Mouse (Mus musculus) forebrain, embryonic 11.5 days (tissue): ENCODE data around the gene Nat9. TPM values are rescaled to one million over a fixed set of nuclear protein-coding genes. Genes with fewer than 3 reads are reported as not detected.

Experiments used
- ATAC-seq: fragments of 200-750 bp; cut with Nextera tagmentation; replicated peaks from 2 replicates; pipeline ENCODE4 v1.8.0; 2017; ENCODE audit warnings: moderate TSS enrichment; ENCODE audit not compliant: low FRiP score
- DNase-seq: peaks from one replicate; pipeline ENCODE4 v3.0.0-alpha.2; 2017; ENCODE audit warnings: low spot score
- H3K27ac ChIP-seq: fragments of 300-500 bp; sonication (generic); 2 replicates; pipeline ENCODE4 v1.5.1; 2014; ENCODE audit warnings: low read depth, low read length
- H3K27me3 ChIP-seq: fragments of 300-500 bp; sonication (generic); 2 replicates; pipeline ENCODE4 v1.6.1; 2014; ENCODE audit warnings: mild to moderate bottlenecking, low read length, mixed read lengths; ENCODE audit not compliant: control insufficient read depth, insufficient read depth
- H3K36me3 ChIP-seq: fragments of 300-500 bp; sonication (generic); 2 replicates; pipeline ENCODE4 v1.6.1; 2014; ENCODE audit warnings: mild to moderate bottlenecking, low read length, moderate library complexity, mixed read lengths; ENCODE audit not compliant: control insufficient read depth, insufficient read depth
- H3K4me1 ChIP-seq: fragments of 300-500 bp; sonication (generic); replicated peaks from 2 replicates; pipeline ENCODE4 v1.6.1; 2014; ENCODE audit warnings: low read length, mixed read lengths; ENCODE audit not compliant: control insufficient read depth, insufficient read depth
- H3K4me2 ChIP-seq: fragments of 300-500 bp; sonication (generic); 2 replicates; pipeline ENCODE4 v1.6.1; 2014; ENCODE audit warnings: low read depth, mild to moderate bottlenecking, low read length, moderate library complexity, mixed read lengths; ENCODE audit not compliant: severe bottlenecking
- H3K4me3 ChIP-seq: fragments of 300-500 bp; sonication (generic); 2 replicates; pipeline ENCODE4 v1.5.1; 2014; ENCODE audit warnings: low read depth, low read length
- H3K9ac ChIP-seq: fragments of 300-500 bp; sonication (generic); 2 replicates; pipeline ENCODE4 v1.6.1; 2014; ENCODE audit warnings: low read length
- H3K9me3 ChIP-seq: fragments of 300-500 bp; sonication (generic); 2 replicates; pipeline ENCODE4 v1.6.1; 2016; ENCODE audit warnings: low read length, mixed read lengths; ENCODE audit not compliant: control insufficient read depth
- WGBS: fragments of 180-500 bp; shearing (Covaris S2); extraction: QIAGEN DNeasy Blood & Tissue Kit; methylation state at CpG from one replicate; pipeline ENCODE4 v1.1.7; 2014; 5-methylcytosine and 5-hydroxymethylcytosine counted together
- polyA plus RNA-seq: library from polyadenylated mRNA; unstranded; fragments of >200 nt; fragmentation: Nextera tagmentation; extraction: Ambion mirVana; gene quantifications from 2 replicates; pipeline ENCODE4 v1.2.1, GENCODE M21; 2014

The Nat9 gene
- polyA plus RNA-seq, 1 experiment from 2014 or later: 16.0 TPM

DNA sequence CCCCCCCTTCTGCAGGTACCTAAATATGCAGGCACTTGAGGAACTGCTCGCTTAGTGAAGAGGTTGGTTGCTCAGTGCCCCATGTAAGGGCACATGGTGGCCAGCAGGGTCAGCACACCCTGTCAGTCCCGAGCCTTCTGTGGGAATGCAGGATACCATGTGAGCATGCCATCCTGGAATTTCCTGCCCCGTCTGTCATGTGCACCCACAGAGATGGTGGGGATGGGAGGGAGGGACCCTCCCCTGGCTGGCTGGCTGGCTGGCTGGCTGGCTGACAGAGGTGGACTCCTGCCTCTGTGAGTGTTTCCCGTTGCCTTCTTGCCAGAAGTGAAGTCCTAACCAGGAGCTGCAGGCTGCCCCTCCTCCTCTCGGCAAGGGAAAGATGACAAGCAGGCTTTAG is 34.9 kb upstream of the Nat9 start:
- no peak for ATAC-seq
- peaks cover 17% of the 10 kb centered on the region for H3K4me1 ChIP-seq
- H3K9ac ChIP-seq: no peak overlapping the region
- H3K27ac ChIP-seq: no peak overlapping the region
- no peaks in the 10 kb centered on the region for H3K36me3 ChIP-seq
- H3K4me2 ChIP-seq: no peak overlapping the region
- H3K27me3 ChIP-seq: no peaks in the 10 kb centered on the region; the same call in 1 of the 2 replicates
- WGBS: 43% methylated on average over 5 of the region's 5 CpGs
- no peak overlapping the region for H3K4me3 ChIP-seq
- no peak for DNase-seq
- no peaks in the 10 kb centered on the region for H3K9me3 ChIP-seq

DNA sequence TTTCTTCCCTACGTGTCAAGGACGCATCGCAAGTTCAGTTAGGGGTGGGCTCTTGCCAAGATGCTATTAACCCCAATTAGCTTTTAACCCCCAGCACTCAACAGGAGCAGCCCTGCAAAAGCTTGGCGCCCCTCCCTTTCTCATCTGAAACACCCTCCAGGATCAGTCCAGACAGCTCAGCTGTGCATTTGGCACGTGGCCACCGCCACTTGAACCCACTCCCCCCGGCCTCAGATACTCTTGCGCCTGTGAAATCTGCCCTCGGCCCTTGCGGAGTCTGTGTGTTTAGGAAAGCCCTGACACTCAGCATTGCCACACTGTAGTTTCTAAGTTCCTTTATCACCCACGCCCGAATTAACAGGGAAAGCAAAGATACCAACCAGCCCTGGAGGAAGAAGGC is 34.4 kb upstream of the Nat9 start:
- no peak for DNase-seq
- Histone ChIP-seq H3K4me2 (no peak overlapping the region), H3K36me3 (no peaks in the 10 kb centered on the region), H3K4me1 (peaks cover 13% of the 10 kb centered on the region), H3K27ac (no peak overlapping the region), H3K9ac (no peak overlapping the region), H3K4me3 (no peak overlapping the region), H3K27me3 (no peaks in the 10 kb centered on the region; the same call in 1 of the 2 replicates), H3K9me3 (no peaks in the 10 kb centered on the region)
- ATAC-seq: no peak
- 65% methylated on average over 12 of the region's 12 CpGs for WGBS

DNA sequence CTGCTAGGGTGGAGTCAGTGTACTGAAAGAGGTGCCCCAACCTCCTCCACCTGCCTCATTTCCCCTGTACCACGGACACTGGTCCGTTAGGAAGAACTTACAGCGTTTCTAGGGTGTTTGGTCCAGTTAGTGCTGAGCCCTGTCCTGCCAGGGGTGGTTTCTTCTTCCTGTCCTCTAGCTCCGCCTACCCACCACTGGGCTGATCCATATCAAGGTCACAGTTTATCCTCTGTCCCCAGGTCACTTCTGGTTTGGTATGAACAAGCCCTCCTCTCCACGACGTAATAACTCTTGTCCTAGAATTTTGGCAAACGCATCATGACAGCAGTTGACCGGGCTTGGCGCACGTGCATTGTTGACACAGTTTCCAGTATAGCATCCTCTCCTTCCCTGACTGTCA is 32.0 kb upstream of the Nat9 start:
- DNase-seq: no peak
- no peaks in the 10 kb centered on the region for H3K9me3 ChIP-seq
- H3K36me3 ChIP-seq: no peaks in the 10 kb centered on the region
- ATAC-seq: no peak
- no peak overlapping the region for H3K9ac ChIP-seq
- 87% methylated on average over 10 of the region's 10 CpGs for WGBS
- no peak overlapping the region for H3K27ac ChIP-seq
- no peak overlapping the region for H3K4me3 ChIP-seq
- no peak overlapping the region for H3K4me2 ChIP-seq
- no peaks in the 10 kb centered on the region for H3K27me3 ChIP-seq
- H3K4me1 ChIP-seq: no peaks in the 10 kb centered on the region

DNA sequence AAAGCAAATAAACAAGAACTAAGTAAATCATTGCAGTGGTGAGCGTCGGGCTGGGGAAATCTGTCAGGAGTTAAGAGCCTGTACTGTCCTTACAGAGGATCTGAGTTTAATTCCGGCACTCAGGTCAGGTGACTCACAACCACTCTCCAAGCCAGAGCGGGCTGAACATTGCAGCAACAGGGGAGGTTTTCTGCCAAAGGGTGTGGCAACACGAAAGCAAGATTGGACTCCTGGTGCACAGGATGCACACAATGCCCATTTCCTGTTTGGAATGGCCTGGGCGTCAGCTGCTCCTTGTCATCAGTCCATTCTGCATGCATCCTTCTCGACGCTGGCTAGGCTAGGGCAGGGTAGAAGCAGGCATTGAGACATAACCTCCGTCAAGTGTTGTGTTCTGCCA is 31.6 kb upstream of the Nat9 start:
- no peak for DNase-seq
- H3K9ac ChIP-seq: no peak overlapping the region
- no peaks in the 10 kb centered on the region for H3K27me3 ChIP-seq
- ATAC-seq: no peak
- H3K27ac ChIP-seq: no peak overlapping the region
- no peaks in the 10 kb centered on the region for H3K9me3 ChIP-seq
- 79% methylated on average over 9 of the region's 9 CpGs for WGBS
- H3K4me3 ChIP-seq: no peak overlapping the region
- no peak overlapping the region for H3K4me2 ChIP-seq
- H3K36me3 ChIP-seq: no peaks in the 10 kb centered on the region
- H3K4me1 ChIP-seq: no peaks in the 10 kb centered on the region

DNA sequence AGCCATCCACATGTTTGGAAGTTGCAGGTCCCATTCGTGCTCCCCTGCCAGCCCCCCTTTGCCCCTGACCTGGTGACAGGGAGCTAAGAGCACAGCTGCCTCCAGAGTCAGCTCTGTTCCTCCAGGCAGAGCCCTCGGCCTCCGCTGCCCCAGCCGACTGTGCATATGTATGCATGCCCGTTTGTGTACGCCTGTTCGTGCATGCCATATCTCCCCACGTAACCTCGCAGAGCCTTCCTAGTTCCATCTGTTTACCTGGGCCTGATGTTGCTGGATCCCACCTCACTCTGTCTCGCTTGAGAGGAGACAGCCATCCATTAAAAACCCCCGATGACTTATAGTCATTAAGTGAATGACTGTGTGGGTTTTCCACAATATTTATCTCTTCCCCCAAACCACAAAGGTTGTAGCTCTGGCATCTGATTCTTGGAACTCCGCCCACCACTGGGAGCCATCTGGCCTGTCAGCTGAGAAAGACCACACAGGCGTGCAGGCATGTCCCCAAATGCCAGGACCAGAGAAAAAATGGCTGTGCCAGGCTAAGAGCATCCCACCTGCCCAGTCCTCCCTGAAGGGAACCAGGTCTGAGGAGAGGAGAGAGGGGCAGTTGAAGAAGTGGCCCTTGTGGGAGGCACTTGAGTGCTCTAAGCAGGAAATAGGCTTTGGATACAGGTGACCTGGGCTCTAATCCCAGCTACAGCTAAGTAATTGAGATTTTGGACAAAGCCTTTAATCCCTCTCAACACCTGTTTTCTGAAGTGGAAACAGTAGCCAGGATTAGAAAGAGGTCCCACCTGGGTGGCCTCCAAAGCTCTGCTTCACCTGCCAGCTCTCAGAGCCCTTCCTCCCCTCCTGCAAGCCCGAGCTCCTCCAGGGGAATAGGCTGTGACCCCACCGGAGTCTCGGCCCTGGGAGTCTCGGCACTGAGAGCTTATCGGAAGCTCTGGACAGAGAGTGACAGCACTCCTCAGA is 30.1 kb upstream of the Nat9 start:
- H3K9me3 ChIP-seq: no peaks in the 10 kb centered on the region
- H3K4me1 ChIP-seq: no peaks in the 10 kb centered on the region
- no peak overlapping the region for H3K4me3 ChIP-seq
- DNase-seq (no peak), ATAC-seq (no peak)
- WGBS: 66% methylated on average over 18 of the region's 18 CpGs
- H3K4me2 ChIP-seq: no peak overlapping the region
- no peak overlapping the region for H3K27ac ChIP-seq
- no peaks in the 10 kb centered on the region for H3K36me3 ChIP-seq
- H3K27me3 ChIP-seq: no peaks in the 10 kb centered on the region
- no peak overlapping the region for H3K9ac ChIP-seq

DNA sequence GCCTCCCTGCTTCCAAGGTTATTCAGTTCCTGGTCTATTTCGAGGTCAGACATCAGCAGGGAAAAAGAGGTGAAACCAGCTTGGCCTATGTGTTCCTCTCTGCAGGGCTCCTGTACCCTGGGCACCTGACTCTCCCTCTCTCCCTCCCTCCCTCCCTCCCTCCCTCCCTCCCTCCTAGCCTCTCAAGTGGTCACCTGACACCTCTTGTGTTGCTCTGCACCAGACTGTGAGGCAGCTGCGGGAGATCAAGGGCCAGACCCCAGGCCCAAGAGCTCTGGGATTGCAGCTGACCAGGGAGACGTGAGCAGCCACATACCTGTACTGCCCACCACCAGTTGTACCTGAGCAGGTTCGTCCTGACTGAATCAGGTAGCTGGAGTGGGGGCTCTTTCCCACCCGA is 27.5 kb upstream of the Nat9 start:
- Histone ChIP-seq H3K36me3 (no peaks in the 10 kb centered on the region), H3K4me2 (no peak overlapping the region), H3K9me3 (no peaks in the 10 kb centered on the region), H3K27ac (no peak overlapping the region), H3K9ac (no peak overlapping the region), H3K4me1 (no peaks in the 10 kb centered on the region), H3K27me3 (no peaks in the 10 kb centered on the region), H3K4me3 (no peak overlapping the region)
- ATAC-seq (no peak), DNase-seq (no peak)
- WGBS: 52% methylated on average over 5 of the region's 5 CpGs

DNA sequence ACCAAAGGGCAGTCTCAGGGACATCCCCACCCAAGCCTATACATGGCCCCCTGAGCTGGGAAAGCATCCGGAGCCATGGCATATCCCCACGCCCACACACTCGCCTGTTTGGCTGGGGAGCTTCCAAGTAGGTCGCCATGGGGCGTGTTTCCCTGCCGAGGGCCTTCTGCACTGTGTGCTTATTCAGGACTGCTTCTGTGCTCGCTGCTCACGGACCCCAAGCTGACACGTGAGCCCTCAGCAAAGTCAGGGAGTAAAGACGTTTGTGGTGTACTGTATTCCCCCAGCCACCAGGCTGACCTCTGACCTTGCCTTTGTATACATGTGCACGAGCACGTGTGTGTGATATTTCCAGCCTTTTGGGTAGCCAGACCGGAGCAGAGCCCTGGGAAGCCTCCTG is 24.5 kb upstream of the Nat9 start:
- Histone ChIP-seq H3K4me3 (no peak overlapping the region), H3K36me3 (no peaks in the 10 kb centered on the region), H3K9me3 (no peaks in the 10 kb centered on the region), H3K4me1 (no peaks in the 10 kb centered on the region), H3K9ac (no peak overlapping the region), H3K27me3 (no peaks in the 10 kb centered on the region), H3K27ac (no peak overlapping the region), H3K4me2 (no peak overlapping the region)
- DNase-seq: no peak
- 66% methylated on average over 13 of the region's 13 CpGs for WGBS
- ATAC-seq: no peak

DNA sequence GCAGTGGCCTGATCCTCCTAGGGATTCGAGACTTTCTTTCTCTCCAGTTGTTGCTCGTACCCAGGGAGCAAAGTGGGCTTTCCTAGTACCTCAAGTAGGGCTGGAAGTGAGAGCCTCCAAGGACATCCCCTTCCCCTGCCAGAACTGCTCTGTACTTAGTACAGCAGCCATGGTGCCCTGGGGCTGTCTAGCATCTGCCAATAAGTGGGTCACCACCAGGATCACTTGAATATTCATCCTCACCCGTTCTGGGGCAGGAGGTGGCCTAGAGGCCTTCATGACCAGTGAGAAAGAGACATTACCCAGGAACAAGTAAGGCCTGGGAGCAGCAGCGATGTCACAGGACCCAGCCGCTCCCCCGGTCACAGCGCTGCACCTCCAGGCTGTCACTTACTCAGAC is 22.3 kb upstream of the Nat9 start:
- Histone ChIP-seq H3K27me3 (no peaks in the 10 kb centered on the region), H3K27ac (no peak overlapping the region), H3K4me1 (no peaks in the 10 kb centered on the region), H3K36me3 (no peaks in the 10 kb centered on the region; the same call in 1 of the 2 replicates), H3K9ac (no peak overlapping the region), H3K4me3 (no peak overlapping the region), H3K9me3 (no peaks in the 10 kb centered on the region), H3K4me2 (no peak overlapping the region)
- 75% methylated on average over 7 of the region's 7 CpGs for WGBS
- ATAC-seq (no peak), DNase-seq (no peak)
